Mouse (Mus musculus): ENCODE measurements around the gene Rpl22l1. TPM values are rescaled to one million over a fixed set of nuclear protein-coding genes. Genes with fewer than 3 reads are reported as not detected.

Rpl22l1 gene
- total and polyA plus RNA-seq, 3 experiments = 370 to 1,765 (median 509) TPM

- Histone ChIP-seq H3K27me3 (replicated peaks) (no peaks in the 10 kb centered on the region), H3K36me3 (replicated peaks in 1 of 2; ENCODE audit: control insufficient read depth in 1 of 2, insufficient read depth in 1 of 2, low read length in 1 of 2) (no peaks in the 10 kb centered on the region), H3K79me2 (replicated peaks; ENCODE audit: control insufficient read depth, extremely low read depth, insufficient read depth, poor library complexity, severe bottlenecking) (no peaks in the 10 kb centered on the region), H3K27ac (ENCODE audit: insufficient read depth, low read depth) (no peak overlapping the region), H3K9ac (ENCODE audit: insufficient read depth, low read depth) (no peak overlapping the region), H3K4me2 (ENCODE audit: insufficient read depth, low read depth, poor library complexity, severe bottlenecking) (no peak overlapping the region), H3K4me1 (ENCODE audit: control insufficient read depth in 1 of 2, insufficient read depth in 2 of 2) (no peaks in the 10 kb centered on the region), H3K9me3 (replicated peaks; ENCODE audit: low read length) (no peaks in the 10 kb centered on the region), H3K4me3 (replicated peaks in 1 of 3; ENCODE audit: low read depth in 2 of 3, low read length in 2 of 3, poor library complexity in 1 of 3) (no peak overlapping the region)
- dilution Hi-C loops (cut with MboI; ENCODE audit: extremely low pct_ligation_motif_present, extremely low pct_unique_long_range_greater_than_20kb, low sequenced_read_pairs) (no loop called here), in situ Hi-C loops (cut with MboI; ENCODE audit: low pct_ligation_motif_present, low pct_unique_long_range_greater_than_20kb, low sequenced_read_pairs) (no loop called here)
- no peak for TF ChIP-seq ZNF384 (IDR thresholded peaks at IDR 0.05; ENCODE audit: low read depth, low read length)
- TF ChIP-seq SMC3 (IDR thresholded peaks at IDR 0.05; ENCODE audit: low read depth, low read length) = no peak
- TF ChIP-seq NRF1 (IDR thresholded peaks at IDR 0.05; ENCODE audit: low read depth, low read length) = no peak
- no peak for TF ChIP-seq CHD2 (IDR thresholded peaks at IDR 0.05; ENCODE audit: low read length)
- TF ChIP-seq BHLHE40 (IDR thresholded peaks at IDR 0.05; ENCODE audit: low read depth, low read length) = no peak
- no peak for TF ChIP-seq MEF2A (IDR thresholded peaks at IDR 0.05; ENCODE audit: borderline replicate concordance, low read depth, low read length)
- no peak for TF ChIP-seq ETS1 (conservative IDR thresholded peaks at IDR 0.05; ENCODE audit: low read depth, low read length)
- no peak for TF ChIP-seq JUND (conservative IDR thresholded peaks at IDR 0.05; ENCODE audit: low read depth, low read length)
- TF ChIP-seq TCF12 (IDR thresholded peaks at IDR 0.05; ENCODE audit: low read depth, low read length) = no peak
- no peak for TF ChIP-seq ZC3H11A (IDR thresholded peaks at IDR 0.05; ENCODE audit: low read depth, low read length)
- no peak for TF ChIP-seq ZMIZ1 (IDR thresholded peaks at IDR 0.05; ENCODE audit: low read depth, low read length)
- TF ChIP-seq UBTF (IDR thresholded peaks at IDR 0.05; ENCODE audit: low read depth, low read length) = no peak
- no peak for TF ChIP-seq EP300 (IDR thresholded peaks at IDR 0.05; ENCODE audit: low read length)
- TF ChIP-seq TBP (conservative IDR thresholded peaks at IDR 0.05; ENCODE audit: low read depth, low read length) = no peak
- no peak for TF ChIP-seq POLR2A (IDR thresholded peaks at IDR 0.05; ENCODE audit: low read depth, low read length)
- no peak for TF ChIP-seq MAFK (IDR thresholded peaks at IDR 0.05; ENCODE audit: insufficient replicate concordance, low read length)
- TF ChIP-seq NELFE (IDR thresholded peaks at IDR 0.05; ENCODE audit: low read depth, low read length) = no peak
- DNase-seq (ENCODE audit: extremely low read depth) = no peak
Measured at GRCm38 (mm10) chr3:28816010-28816540, 10.8 kb downstream of the Rpl22l1 start.

DNA sequence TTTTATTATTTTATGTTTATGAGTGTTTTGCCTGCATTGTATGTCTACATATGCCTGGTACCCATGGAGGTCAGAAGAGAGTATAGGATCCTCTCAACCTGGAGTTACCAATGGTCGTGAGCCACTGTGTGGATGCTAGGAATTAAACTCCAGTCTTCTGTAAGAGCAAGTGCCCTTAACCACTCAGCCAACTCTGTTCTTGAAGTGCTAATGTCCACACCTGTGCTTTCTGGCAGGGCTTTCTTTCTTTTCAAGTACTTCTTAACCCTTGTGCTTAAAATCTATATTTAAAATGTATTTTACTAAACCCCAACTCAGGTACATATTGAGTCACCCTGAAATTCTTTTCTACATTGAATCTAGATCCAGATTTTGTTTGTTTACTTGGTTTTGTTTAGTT is 21.0 kb downstream of the Rpl22l1 start:
- in situ Hi-C loops (cut with MboI; ENCODE audit: low pct_ligation_motif_present, low pct_unique_long_range_greater_than_20kb, low sequenced_read_pairs) = no loop called here
- no peak for TF ChIP-seq JUN (IDR thresholded peaks at IDR 0.05; ENCODE audit: insufficient read depth, low read depth, low read length)
- no peak for TF ChIP-seq RCOR1 (conservative IDR thresholded peaks at IDR 0.05; ENCODE audit: low read depth, low read length)
- TF ChIP-seq USF1 (IDR thresholded peaks at IDR 0.05; ENCODE audit: low read depth, low read length) = no peak
- no peak for TF ChIP-seq EP300 (IDR thresholded peaks at IDR 0.05; ENCODE audit: low read length)
- no peak for TF ChIP-seq HCFC1 (IDR thresholded peaks at IDR 0.05; ENCODE audit: low read depth, low read length)
- TF ChIP-seq TCF12 (IDR thresholded peaks at IDR 0.05; ENCODE audit: low read depth, low read length) = no peak
- TF ChIP-seq SMC3 (IDR thresholded peaks at IDR 0.05; ENCODE audit: low read depth, low read length) = no peak
- no peak for TF ChIP-seq USF2 (conservative IDR thresholded peaks at IDR 0.05; ENCODE audit: low read depth, low read length)
- no peak for TF ChIP-seq ZMIZ1 (IDR thresholded peaks at IDR 0.05; ENCODE audit: low read depth, low read length)
- no peak for TF ChIP-seq ZKSCAN1 (IDR thresholded peaks at IDR 0.05; ENCODE audit: borderline replicate concordance, low read depth, low read length)
- TF ChIP-seq UBTF (IDR thresholded peaks at IDR 0.05; ENCODE audit: low read depth, low read length) = no peak
- TF ChIP-seq POLR2AphosphoS2 (IDR thresholded peaks at IDR 0.05; ENCODE audit: low read depth, low read length) = no peak
- no peak for TF ChIP-seq CTCF (conservative IDR thresholded peaks at IDR 0.05 in 1 of 2, IDR thresholded peaks at IDR 0.05 in 1 of 2; ENCODE audit: low read depth in 2 of 2, low read length in 2 of 2)
- no peak for TF ChIP-seq MYC (IDR thresholded peaks at IDR 0.05; ENCODE audit: low read depth, low read length)
- no peak for TF ChIP-seq ZNF384 (IDR thresholded peaks at IDR 0.05; ENCODE audit: low read depth, low read length)
- no peak for TF ChIP-seq RAD21 (IDR thresholded peaks at IDR 0.05; ENCODE audit: low read depth, low read length)
- no peak for DNase-seq (ENCODE audit: extremely low read depth)
- Histone ChIP-seq H3K4me3 (replicated peaks in 1 of 3; ENCODE audit: low read depth in 2 of 3, low read length in 2 of 3, poor library complexity in 1 of 3) (no peak overlapping the region), H3K27ac (ENCODE audit: insufficient read depth, low read depth) (no peak overlapping the region), H3K9me3 (replicated peaks; ENCODE audit: low read length) (no peaks in the 10 kb centered on the region), H3K9ac (ENCODE audit: insufficient read depth, low read depth) (no peak overlapping the region), H3K27me3 (replicated peaks) (no peaks in the 10 kb centered on the region), H3K36me3 (replicated peaks in 1 of 2; ENCODE audit: control insufficient read depth in 1 of 2, insufficient read depth in 1 of 2, low read length in 1 of 2) (no peaks in the 10 kb centered on the region), H3K4me2 (ENCODE audit: insufficient read depth, low read depth, poor library complexity, severe bottlenecking) (no peak overlapping the region), H3K4me1 (ENCODE audit: control insufficient read depth in 1 of 2, insufficient read depth in 2 of 2) (no peaks in the 10 kb centered on the region), H3K79me2 (replicated peaks; ENCODE audit: control insufficient read depth, extremely low read depth, insufficient read depth, poor library complexity, severe bottlenecking) (no peaks in the 10 kb centered on the region)
- dilution Hi-C loops (cut with MboI; ENCODE audit: extremely low pct_ligation_motif_present, extremely low pct_unique_long_range_greater_than_20kb, low sequenced_read_pairs) = no loop called here
